Mouse (Mus musculus): Measurements from ENCODE around the gene Gng13. TPM values are rescaled to one million over a fixed set of nuclear protein-coding genes. Genes with fewer than 3 reads are reported as not detected.
A peak's percentile ranks its signal among the peaks of the same experiment; 100 is the strongest.

Gng13 gene
- 2.2 and 4.6 TPM in 2 replicates for polyA plus RNA-seq (2016; fragmentation: Nextera tagmentation; extraction: Ambion mirVana)

GRCm38 (mm10) chr17:25716711-25717637, at the start of gene Gng13:
Gene Gng13 (plus strand): TSS chr17:25717171.
- no peaks in the 10 kb centered on the region for H3K9me3 ChIP-seq
- H3K4me3 ChIP-seq, result peak within 1 kb of the TSS; percentile 63
- peaks cover 48% of the 10 kb centered on the region for H3K27me3 ChIP-seq (ENCODE audit: insufficient read depth, poor library complexity, severe bottlenecking)
- peaks cover 36% of the 10 kb centered on the region for H3K36me3 ChIP-seq
- DNase-seq (ENCODE audit: low spot score), result no peak
- H3K27ac ChIP-seq, result peak within 1 kb of the TSS; percentile 67
- WGBS, result 2% methylated on average over 45 of the region's 45 CpGs
- peaks cover 31% of the 10 kb centered on the region for H3K4me1 ChIP-seq

DNA sequence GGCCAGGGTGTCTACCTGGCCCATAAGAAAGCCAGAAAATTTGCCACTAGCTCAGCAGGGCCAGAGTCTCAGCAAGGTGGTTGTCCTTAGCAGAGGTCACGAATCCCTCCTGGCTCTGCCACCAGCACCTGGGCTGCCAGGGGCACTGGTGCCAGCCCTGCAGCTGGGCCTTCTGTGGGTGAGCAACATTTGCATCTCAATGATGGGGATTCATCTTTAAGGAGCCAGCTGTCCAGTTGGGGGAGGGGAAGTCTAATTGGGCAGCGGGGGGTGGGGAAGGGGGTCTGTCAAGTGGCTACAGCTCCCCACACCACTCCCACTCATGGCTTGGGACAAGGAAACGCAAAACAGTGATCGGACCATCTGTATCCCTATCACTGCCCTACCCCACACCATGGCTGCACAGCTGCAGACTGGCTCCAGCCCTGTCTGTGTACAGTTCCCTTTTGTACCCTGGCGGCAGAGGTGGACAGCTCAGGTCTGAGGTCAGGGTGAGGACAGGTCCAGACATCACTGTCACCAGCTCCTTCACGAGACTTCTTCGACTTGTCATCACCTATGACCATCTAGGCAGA, 48.4 kb upstream of the Gng13 start:
- peaks cover 63% of the 10 kb centered on the region for H3K27me3 ChIP-seq (ENCODE audit: insufficient read depth, poor library complexity, severe bottlenecking)
- DNase-seq (ENCODE audit: low spot score), result no peak
- no peak overlapping the region for H3K27ac ChIP-seq
- H3K36me3 ChIP-seq, result no peaks in the 10 kb centered on the region
- H3K9me3 ChIP-seq, result no peaks in the 10 kb centered on the region
- 69% methylated on average over 7 of the region's 7 CpGs for WGBS
- no peak overlapping the region for H3K4me3 ChIP-seq
- peaks cover 12% of the 10 kb centered on the region for H3K4me1 ChIP-seq

GRCm38 (mm10) chr17:25672982-25673381, 44.0 kb upstream of the Gng13 start:
- no peaks in the 10 kb centered on the region for H3K36me3 ChIP-seq
- H3K27me3 ChIP-seq (ENCODE audit: insufficient read depth, poor library complexity, severe bottlenecking), result peaks cover 42% of the 10 kb centered on the region
- H3K27ac ChIP-seq, result no peak overlapping the region
- no peak for DNase-seq (ENCODE audit: low spot score)
- peaks cover 7% of the 10 kb centered on the region; the same call in 1 of the 2 replicates for H3K4me1 ChIP-seq
- no peaks in the 10 kb centered on the region for H3K9me3 ChIP-seq
- no peak overlapping the region for H3K4me3 ChIP-seq

GRCm38 (mm10) chr17:25677969-25678368, 39.0 kb upstream of the Gng13 start:
- WGBS, result 69% methylated on average over 6 of the region's 6 CpGs
- Histone ChIP-seq H3K27me3 (ENCODE audit: insufficient read depth, poor library complexity, severe bottlenecking) (peaks cover 49% of the 10 kb centered on the region), H3K4me1 (0 out of 2 replicates have a peak, but pooled peaks cover 3% of the 10 kb centered on the region), H3K36me3 (no peaks in the 10 kb centered on the region), H3K4me3 (no peak overlapping the region), H3K9me3 (no peaks in the 10 kb centered on the region), H3K27ac (no peak overlapping the region)
- no peak for DNase-seq (ENCODE audit: low spot score)

DNA sequence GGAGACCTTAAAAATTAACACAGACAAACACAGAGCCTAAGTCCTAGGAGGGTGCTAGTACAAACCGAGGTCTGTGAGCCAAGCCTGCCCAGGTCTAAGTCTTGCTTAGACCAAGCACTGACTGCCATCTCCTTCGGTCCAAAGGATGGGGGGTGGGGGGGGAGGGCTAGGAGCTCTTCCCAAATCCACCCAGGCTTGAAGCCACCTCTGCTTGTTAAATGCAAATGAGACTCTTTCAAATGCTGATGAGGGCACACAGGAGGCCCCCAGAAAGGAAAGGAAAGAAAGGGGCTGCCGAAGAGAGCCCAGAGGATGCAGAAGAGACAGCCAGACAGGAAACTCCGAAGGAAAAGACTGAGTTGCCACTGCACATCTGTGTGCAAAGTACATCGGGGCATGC, 37.2 kb upstream of the Gng13 start:
- Histone ChIP-seq H3K4me1 (0 out of 2 replicates have a peak, but pooled peaks cover 3% of the 10 kb centered on the region), H3K36me3 (no peaks in the 10 kb centered on the region), H3K4me3 (no peak overlapping the region), H3K27ac (no peak overlapping the region), H3K9me3 (no peaks in the 10 kb centered on the region), H3K27me3 (ENCODE audit: insufficient read depth, poor library complexity, severe bottlenecking) (peaks cover 57% of the 10 kb centered on the region)
- DNase-seq (ENCODE audit: low spot score), result no peak
- WGBS, result 15% methylated on average over 5 of the region's 5 CpGs

GRCm38 (mm10) chr17:25681636-25682035, 35.3 kb upstream of the Gng13 start:
- no peak overlapping the region for H3K4me3 ChIP-seq
- no peak for DNase-seq (ENCODE audit: low spot score)
- H3K27ac ChIP-seq, result no peak overlapping the region
- H3K36me3 ChIP-seq, result no peaks in the 10 kb centered on the region
- H3K4me1 ChIP-seq, result 0 out of 2 replicates have a peak, but pooled peaks cover 3% of the 10 kb centered on the region
- 78% methylated on average over 4 of the region's 4 CpGs for WGBS
- H3K27me3 ChIP-seq (ENCODE audit: insufficient read depth, poor library complexity, severe bottlenecking), result peaks cover 70% of the 10 kb centered on the region
- H3K9me3 ChIP-seq, result no peaks in the 10 kb centered on the region

- 42% methylated on average over 7 of the region's 7 CpGs for WGBS
- H3K4me1 ChIP-seq, result no peaks in the 10 kb centered on the region
- H3K27ac ChIP-seq, result no peak overlapping the region
- no peaks in the 10 kb centered on the region for H3K9me3 ChIP-seq
- DNase-seq (ENCODE audit: low spot score), result no peak
- H3K36me3 ChIP-seq, result no peaks in the 10 kb centered on the region
- peaks cover 61% of the 10 kb centered on the region for H3K27me3 ChIP-seq (ENCODE audit: insufficient read depth, poor library complexity, severe bottlenecking)
- H3K4me3 ChIP-seq, result no peak overlapping the region
Observed at GRCm38 (mm10) chr17:25686323-25686722, 30.6 kb upstream of the Gng13 start.

DNA sequence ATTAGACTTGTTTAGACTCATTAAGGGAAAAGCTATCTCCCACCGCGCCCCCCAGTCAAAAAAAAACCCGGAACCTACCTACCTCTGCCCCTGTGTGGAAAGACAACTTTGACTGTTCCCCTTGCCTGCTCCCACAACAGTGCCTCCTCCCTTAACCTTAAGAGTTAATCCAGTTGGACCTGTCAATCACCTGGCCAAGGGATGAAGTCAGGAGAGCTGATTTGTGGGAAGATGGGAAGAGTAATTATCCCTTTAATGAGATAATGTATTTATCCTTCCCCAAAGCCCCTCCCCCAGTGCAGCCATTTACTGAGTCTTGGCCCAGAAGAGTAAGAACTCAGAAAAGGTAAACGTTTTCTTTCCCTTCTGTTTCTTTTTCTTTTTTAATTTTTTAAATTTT, 28.0 kb upstream of the Gng13 start:
- no peak for DNase-seq (ENCODE audit: low spot score)

GRCm38 (mm10) chr17:25696263-25696662, 20.7 kb upstream of the Gng13 start:
- no peak for DNase-seq (ENCODE audit: low spot score)
- Histone ChIP-seq H3K4me1 (no peaks in the 10 kb centered on the region), H3K27me3 (ENCODE audit: insufficient read depth, poor library complexity, severe bottlenecking) (peaks cover 15% of the 10 kb centered on the region), H3K4me3 (no peak overlapping the region), H3K27ac (no peak overlapping the region), H3K9me3 (no peaks in the 10 kb centered on the region), H3K36me3 (no peaks in the 10 kb centered on the region)
- 24% methylated on average over 1 of the region's 1 CpGs for WGBS

More for the DNA sequence above, 28.0 kb upstream of the Gng13 start:
- H3K4me3 ChIP-seq, result no peak overlapping the region
- no peak overlapping the region for H3K27ac ChIP-seq
- 67% methylated on average over 4 of the region's 4 CpGs for WGBS
- H3K4me1 ChIP-seq, result no peaks in the 10 kb centered on the region
- H3K9me3 ChIP-seq, result no peaks in the 10 kb centered on the region
- peaks cover 42% of the 10 kb centered on the region for H3K27me3 ChIP-seq (ENCODE audit: insufficient read depth, poor library complexity, severe bottlenecking)
- H3K36me3 ChIP-seq, result no peaks in the 10 kb centered on the region

DNA sequence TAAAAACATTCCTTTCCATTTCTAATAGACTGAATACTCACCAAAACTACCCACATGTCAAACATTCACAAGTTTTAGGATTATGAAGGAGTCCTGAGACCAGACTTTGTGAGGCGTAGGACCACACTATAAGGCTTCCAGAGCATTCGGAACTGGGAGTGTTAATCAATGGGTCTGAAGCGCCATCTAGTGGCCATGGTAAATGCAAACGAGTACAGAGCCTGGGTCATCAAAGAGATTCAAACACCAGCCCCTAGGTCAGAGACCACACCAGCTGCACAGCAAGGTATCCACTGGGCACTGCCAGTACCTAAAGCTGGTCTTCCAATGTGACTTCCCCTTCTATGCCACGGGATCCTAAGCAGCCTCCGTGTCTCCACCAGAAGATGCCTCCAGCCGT, 18.5 kb upstream of the Gng13 start:
- DNase-seq (ENCODE audit: low spot score), result peak; percentile 87
- 13% methylated on average over 7 of the region's 7 CpGs for WGBS
- no peaks in the 10 kb centered on the region for H3K4me1 ChIP-seq
- no peaks in the 10 kb centered on the region for H3K36me3 ChIP-seq
- H3K27me3 ChIP-seq (ENCODE audit: insufficient read depth, poor library complexity, severe bottlenecking), result peaks cover 15% of the 10 kb centered on the region
- no peak overlapping the region for H3K4me3 ChIP-seq
- no peaks in the 10 kb centered on the region for H3K9me3 ChIP-seq
- H3K27ac ChIP-seq, result no peak overlapping the region

DNA sequence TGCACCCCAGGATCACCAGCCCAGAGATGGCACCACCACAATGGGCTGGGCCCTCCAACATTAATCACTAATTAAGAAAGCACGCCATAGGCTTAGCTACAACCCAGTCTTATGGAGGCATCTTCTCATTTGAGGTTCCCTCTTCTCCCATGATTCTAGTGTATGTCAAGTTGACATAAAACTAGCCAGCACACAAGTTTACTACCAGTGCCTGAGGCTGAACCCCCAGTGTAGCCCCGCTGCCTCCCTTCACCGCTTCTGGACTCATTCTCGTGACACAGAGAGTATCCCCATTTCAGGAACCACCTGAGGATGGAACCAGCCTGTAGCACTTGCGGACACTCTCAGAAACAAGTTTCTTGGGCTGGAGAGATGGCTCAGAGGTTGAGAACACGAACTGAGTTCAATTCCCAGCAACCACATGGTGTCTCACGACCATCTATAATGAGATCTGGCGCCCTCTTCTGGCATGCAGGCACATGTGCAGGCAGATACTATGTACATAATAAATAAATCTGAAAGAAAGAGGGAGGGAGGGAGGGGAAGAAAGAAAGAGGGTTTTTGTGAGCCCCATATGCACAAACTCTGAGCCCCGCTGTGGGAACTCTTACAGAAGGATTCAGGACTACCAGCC, 16.0 kb upstream of the Gng13 start:
- no peak for DNase-seq (ENCODE audit: low spot score)
- no peaks in the 10 kb centered on the region for H3K9me3 ChIP-seq
- no peak overlapping the region for H3K27ac ChIP-seq
- 58% methylated on average over 9 of the region's 9 CpGs for WGBS
- peaks cover 15% of the 10 kb centered on the region for H3K27me3 ChIP-seq (ENCODE audit: insufficient read depth, poor library complexity, severe bottlenecking)
- H3K4me1 ChIP-seq, result no peaks in the 10 kb centered on the region
- H3K36me3 ChIP-seq, result no peaks in the 10 kb centered on the region
- H3K4me3 ChIP-seq, result no peak overlapping the region

GRCm38 (mm10) chr17:25709994-25710393, 7.0 kb upstream of the Gng13 start:
- Histone ChIP-seq H3K9me3 (no peaks in the 10 kb centered on the region), H3K36me3 (no peaks in the 10 kb centered on the region), H3K27ac (no peak overlapping the region), H3K27me3 (ENCODE audit: insufficient read depth, poor library complexity, severe bottlenecking) (peaks cover 2% of the 10 kb centered on the region; the same call in 1 of the 2 replicates), H3K4me3 (no peak overlapping the region), H3K4me1 (no peaks in the 10 kb centered on the region)
- no peak for DNase-seq (ENCODE audit: low spot score)
- 82% methylated on average over 2 of the region's 2 CpGs for WGBS

- H3K27me3 ChIP-seq (ENCODE audit: insufficient read depth, poor library complexity, severe bottlenecking), result peaks cover 13% of the 10 kb centered on the region; the same call in 1 of the 2 replicates
- peaks cover 10% of the 10 kb centered on the region for H3K4me1 ChIP-seq
- no peak for DNase-seq (ENCODE audit: low spot score)
- H3K4me3 ChIP-seq, result no peak overlapping the region
- no peak overlapping the region for H3K27ac ChIP-seq
- WGBS, result 63% methylated on average over 4 of the region's 4 CpGs
- no peaks in the 10 kb centered on the region for H3K36me3 ChIP-seq
- H3K9me3 ChIP-seq, result no peaks in the 10 kb centered on the region
Observed at GRCm38 (mm10) chr17:25711136-25711535, 5.8 kb upstream of the Gng13 start.

Measured in heart, embryonic 10.5 days (tissue).